Mouse (Mus musculus): Measurements from ENCODE around the gene Gm10964.

Gm10964 gene

GRCm38 (mm10) chr3:103739329-103739728 lies at the start of gene Gm10964:
TSS of gene Gm10964 (plus strand) at chr3:103739366.
- no peak for DNase-seq (ENCODE audit: low read depth, low spot score)

GRCm38 (mm10) chr3:103690506-103690905 lies 48.7 kb upstream of the Gm10964 start:
- no peak for DNase-seq (ENCODE audit: low read depth, low spot score)

- DNase-seq (ENCODE audit: low read depth, low spot score): no peak
Measured at GRCm38 (mm10) chr3:103695556-103695955, 43.6 kb upstream of the Gm10964 start.

DNA sequence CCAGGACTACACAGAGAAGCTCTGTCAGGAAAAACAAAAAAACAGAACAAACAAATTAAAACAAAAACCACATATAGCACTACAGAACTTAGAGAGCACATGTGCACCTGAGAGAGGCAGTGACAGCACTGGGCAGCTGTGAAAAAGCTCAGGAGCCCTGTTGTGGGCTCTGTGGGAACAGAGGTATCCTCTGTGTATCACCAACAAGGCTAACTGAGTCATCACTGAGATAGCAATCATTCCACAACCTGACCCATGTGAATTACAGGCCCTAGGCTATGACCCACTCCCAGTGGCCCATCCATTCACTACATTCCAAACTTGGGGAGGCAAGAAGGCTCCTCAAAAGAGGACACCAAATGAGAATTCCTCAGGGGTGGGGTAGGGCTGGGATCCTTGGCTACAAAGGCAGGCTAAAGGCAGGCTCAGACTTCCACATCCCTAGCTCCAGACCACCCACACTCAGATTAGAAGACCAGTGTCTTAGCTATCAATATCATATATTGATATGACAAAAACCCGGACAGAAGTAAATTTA lies 42.7 kb upstream of the Gm10964 start:
- no peak for DNase-seq (ENCODE audit: low read depth, low spot score)

DNA sequence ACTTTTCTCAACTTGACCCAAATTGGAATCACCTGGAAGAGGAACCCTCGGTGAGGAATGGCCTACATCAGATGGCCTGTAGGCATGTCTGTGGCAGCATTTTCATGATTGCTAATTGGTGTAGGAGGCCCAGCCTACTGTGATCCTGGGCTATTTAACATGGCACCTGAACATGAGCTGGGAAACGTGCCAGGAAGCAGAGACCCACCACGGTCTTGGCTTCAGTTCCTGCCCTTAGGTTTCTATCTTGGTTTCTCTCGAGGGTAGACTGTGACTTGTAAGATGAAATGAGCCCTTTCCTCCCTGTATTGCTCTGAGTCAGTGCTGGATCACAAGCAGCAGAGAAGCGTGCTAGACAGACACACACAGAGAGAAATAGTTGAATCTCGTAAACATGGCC lies 34.5 kb upstream of the Gm10964 start:
- no peak for DNase-seq (ENCODE audit: low read depth, low spot score)

- DNase-seq (ENCODE audit: low read depth, low spot score): no peak
Measured at GRCm38 (mm10) chr3:103705426-103705825, 33.7 kb upstream of the Gm10964 start.

- DNase-seq (ENCODE audit: low read depth, low spot score): no peak
Measured at GRCm38 (mm10) chr3:103709470-103710040, 29.6 kb upstream of the Gm10964 start.

GRCm38 (mm10) chr3:103712196-103712595 lies 27.0 kb upstream of the Gm10964 start:
- DNase-seq (ENCODE audit: low read depth, low spot score): no peak

DNA sequence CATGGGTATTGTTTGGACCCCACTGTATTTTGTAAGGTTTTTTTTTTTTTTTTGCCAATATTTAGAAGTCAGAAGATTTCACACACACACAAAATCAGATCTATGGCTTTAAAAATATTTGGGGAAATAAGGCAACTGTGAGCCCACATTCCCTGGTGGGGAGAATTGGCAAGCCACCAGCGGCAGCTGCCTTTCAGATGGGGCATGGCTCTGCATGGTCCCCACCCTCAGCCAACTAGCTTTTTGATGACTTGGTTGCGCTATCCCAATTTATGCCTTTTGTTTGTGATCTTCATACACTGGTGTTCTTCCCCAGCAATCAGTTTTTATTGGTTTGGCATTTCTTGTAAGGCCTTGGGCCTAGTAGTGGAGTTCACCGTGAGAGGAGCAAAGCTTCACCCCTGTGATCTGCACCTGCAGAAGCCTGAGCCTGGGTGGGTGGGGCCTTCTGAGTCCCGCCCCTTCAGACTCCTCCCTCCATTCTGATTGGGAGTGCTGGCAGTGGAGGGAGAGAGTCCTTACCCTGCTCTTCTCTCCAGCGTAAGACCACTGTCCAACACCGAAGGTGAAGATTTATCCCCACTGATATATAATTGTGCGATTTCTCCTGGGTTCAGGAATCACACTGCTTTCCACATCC lies 24.8 kb upstream of the Gm10964 start:
- no peak for DNase-seq (ENCODE audit: low read depth, low spot score)

DNA sequence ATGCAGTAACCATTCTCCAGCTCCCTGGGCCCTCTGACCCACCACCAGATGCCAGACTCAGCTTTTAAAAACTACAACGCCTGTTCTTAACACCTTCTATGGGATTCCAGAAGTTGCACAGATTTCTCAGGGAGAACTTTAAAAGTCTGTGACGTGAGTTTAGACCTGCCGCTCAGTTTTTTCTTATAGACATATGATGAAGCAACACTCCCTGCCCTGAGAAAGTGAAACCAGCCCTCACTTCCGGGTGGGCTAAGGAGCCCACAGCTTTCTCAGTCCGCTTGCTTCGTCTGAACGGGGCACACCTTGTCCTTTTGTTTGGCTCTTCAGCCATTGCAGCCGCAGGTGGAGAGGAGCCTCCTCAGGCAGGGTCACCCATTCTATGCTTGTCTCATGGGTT lies 24.2 kb upstream of the Gm10964 start:
- no peak for DNase-seq (ENCODE audit: low read depth, low spot score)

DNA sequence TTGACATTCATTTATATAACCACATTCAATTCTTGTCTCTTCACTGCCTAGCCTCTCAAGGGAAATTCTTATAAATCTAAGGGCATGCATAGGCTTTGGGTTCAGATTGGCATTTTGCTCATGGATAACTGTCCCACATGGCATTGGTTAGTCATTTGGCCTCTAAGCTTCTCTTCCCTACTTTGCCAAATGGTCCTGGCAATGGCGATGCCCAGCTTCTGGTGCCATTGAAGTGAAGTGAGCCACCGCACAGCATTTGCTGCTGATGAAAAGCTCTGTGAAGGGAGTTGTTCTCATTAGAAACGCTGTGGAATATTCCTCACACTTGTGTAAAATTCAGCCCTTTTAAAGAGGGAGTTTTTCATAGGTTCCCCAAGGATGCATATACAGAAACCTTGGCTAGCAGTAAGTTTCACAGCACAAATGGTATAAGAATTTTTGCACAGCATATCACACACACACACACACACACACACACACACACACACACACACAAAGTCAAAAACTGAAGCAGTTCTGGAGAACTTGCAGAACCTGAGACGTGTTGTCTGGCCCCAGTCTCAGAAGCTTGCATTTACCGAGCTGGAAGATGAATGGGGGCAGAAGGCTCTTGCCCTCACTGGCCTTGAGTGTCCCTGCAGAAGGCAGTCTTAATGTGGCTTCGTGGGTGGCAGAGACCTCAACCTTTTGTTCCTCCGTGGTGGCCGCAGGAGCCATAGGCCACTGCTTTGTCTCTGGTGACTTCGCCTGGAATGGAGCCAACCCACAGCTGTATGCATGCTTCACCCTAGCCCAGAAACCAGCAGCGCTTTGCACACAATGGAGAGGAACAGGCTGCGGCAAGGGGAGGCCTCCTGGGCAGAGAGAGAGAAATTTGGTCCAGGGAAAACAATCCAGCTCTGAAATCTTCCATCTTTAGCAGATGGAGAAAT lies 23.1 kb upstream of the Gm10964 start:
- DNase-seq (ENCODE audit: low read depth, low spot score): no peak

- DNase-seq (ENCODE audit: low read depth, low spot score): no peak
Measured at GRCm38 (mm10) chr3:103716774-103717760, 22.1 kb upstream of the Gm10964 start.

DNA sequence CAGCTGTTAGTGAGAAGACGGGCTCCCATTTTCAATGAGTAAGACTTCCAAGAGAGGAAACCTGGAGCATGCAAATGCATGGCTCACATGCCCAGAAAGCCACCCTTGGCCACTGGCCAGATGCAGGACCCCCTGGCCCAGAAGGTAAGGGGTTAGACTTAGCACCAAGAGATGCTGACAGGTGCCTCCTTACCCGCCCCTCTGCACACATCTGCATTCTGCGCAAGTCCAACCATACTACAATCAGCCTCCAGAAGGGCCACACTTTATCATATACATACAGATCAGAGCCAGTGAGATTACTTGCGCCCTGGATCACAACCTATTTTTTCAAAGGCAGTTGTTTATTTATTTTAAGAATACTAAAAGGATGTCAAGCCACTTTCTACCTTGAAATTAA lies 20.4 kb upstream of the Gm10964 start:
- DNase-seq (ENCODE audit: low read depth, low spot score): no peak

DNA sequence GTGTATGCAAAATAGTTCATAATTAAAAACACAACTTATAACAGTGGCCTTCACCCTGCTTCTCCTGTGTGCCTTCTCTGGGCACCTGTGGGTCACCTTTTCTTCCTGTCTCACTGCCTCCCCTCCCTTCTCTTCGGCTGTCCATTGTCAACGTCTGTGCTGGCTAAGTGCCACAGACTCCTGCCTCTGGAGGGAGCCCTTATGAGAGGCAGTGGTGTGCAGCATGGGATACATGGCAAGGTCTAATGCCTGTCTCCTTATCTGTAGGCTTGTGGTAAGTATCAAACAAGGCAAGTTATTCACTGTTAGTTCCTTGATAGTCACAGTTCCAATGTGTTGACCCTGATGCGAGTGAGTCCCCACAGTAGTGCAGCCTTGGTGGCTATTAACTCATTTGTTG lies 15.0 kb upstream of the Gm10964 start:
- no peak for DNase-seq (ENCODE audit: low read depth, low spot score)

DNA sequence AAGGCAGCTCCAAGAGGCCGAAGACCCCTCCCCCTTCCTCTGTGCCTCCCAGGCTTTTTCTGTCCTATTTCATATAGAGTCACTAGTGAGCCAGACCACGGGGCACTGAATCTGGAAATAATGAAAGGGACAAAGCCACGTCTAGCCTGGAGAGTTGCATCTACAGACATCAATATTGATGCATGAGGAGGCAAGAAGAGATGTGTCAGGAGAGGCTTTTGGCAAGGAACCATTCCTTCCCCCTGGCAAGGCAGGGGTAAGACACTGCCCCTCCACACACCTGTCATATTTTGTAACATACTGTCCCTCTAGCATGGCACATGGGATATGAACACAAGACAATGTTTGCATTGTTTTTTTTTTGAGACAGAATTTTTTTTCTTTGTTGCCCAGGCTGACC lies 12.5 kb upstream of the Gm10964 start:
- DNase-seq (ENCODE audit: low read depth, low spot score): no peak

DNA sequence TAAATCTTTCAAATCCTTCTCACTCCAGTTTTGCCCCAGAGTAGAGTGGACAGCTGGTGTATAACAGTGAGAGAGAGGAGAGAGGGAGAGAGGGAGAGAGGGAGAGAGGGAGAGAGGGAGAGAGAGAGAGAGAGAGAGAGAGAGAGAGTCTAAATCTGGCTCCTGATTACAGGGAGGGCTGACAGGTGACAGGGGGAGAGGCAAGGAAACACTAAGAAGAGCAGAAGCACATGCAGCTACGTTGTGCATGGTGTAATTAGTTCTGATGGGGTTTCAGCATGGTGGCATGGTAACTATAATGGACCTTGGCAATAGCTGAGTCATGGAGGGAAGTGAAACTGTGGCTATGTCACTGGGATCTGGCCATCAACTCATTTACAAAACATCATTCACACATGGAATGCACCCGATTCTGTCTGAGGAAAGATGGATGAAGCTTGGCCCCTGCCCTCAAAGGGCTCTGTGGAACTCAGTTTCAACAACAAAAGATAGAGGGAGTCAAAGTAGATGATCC lies 11.3 kb upstream of the Gm10964 start:
- no peak for DNase-seq (ENCODE audit: low read depth, low spot score)

DNA sequence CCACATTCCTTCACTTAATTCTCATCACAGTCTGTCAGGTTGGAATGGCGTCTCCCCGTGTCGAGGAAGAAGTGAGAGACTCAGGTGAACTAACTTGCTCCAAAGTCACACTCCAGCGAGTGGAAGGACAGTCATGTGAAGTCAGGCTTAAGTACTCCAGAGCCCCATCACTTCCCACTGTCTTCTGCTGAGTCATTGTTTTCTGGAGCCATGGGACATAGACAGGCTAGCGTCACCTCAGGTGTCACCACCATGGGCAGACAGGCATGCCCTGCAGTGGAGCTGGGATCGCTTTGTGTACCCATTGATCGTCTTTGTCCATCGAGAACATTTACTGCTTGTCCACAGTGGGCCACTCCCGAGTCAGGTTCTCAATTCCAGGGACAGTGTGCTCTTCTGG lies 9.3 kb upstream of the Gm10964 start:
- DNase-seq (ENCODE audit: low read depth, low spot score): no peak

- DNase-seq (ENCODE audit: low read depth, low spot score): no peak
Measured at GRCm38 (mm10) chr3:103732116-103732515, 7.0 kb upstream of the Gm10964 start.

DNA sequence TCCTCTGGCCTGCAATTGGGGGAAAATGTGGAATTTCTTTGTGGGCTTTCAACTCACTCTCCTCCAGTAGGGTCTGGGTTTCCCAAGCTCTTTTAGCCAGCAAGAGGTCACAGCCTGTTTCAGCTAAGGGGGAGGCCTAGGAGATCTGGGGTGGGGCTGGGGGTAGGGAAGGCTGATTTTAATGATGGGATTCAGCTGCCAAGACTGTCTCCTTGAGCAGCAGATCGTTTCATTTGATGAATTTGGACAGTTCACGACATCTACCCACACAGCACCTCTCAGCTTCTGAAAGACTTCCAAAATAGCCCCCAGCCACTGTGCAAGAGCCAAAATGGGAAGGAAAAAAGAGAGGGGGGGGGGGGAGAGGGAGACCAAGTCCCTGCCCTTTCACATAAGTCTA lies 6.0 kb upstream of the Gm10964 start:
- no peak for DNase-seq (ENCODE audit: low read depth, low spot score)

GRCm38 (mm10) chr3:103733799-103734695 lies 5.1 kb upstream of the Gm10964 start:
- DNase-seq (ENCODE audit: low read depth, low spot score): peak; percentile 66
